Mouse (Mus musculus): ENCODE measurements around the gene Rnf114. TPM values are rescaled to one million over a fixed set of nuclear protein-coding genes. Genes with fewer than 3 reads are reported as not detected.

The Rnf114 gene
- polyA plus RNA-seq, 1 experiment from 2014 or later: 114 TPM

GRCm38 (mm10) chr2:167551342-167551920 lies 59.0 kb downstream of the Rnf114 start:
- ATAC-seq (ENCODE audit: insufficient number of reproducible peaks, low FRiP score, low TSS enrichment, low read depth): no peak
- DNase-seq (ENCODE audit: low spot score): no peak
- no peak overlapping the region for H3K9ac ChIP-seq (ENCODE audit: low read length)
- H3K27ac ChIP-seq (replicated peaks; ENCODE audit: low read depth, low read length): no peak overlapping the region
- H3K4me2 ChIP-seq (ENCODE audit: low read depth, severe bottlenecking): no peak overlapping the region
- H3K4me1 ChIP-seq (ENCODE audit: control insufficient read depth, insufficient read depth, low read length): peaks cover 17% of the 10 kb centered on the region
- no peak overlapping the region for H3K4me3 ChIP-seq (ENCODE audit: low read depth, low read length)
- no peaks in the 10 kb centered on the region for H3K36me3 ChIP-seq (ENCODE audit: control insufficient read depth, insufficient read depth, low read length)
- H3K9me3 ChIP-seq (ENCODE audit: control insufficient read depth, low read length): no peaks in the 10 kb centered on the region
- 82% methylated on average over 8 of the region's 8 CpGs for WGBS
- no peaks in the 10 kb centered on the region for H3K27me3 ChIP-seq (ENCODE audit: control insufficient read depth, insufficient read depth, low read length)

- peaks cover 11% of the 10 kb centered on the region for H3K4me1 ChIP-seq (ENCODE audit: control insufficient read depth, insufficient read depth, low read length)
- no peaks in the 10 kb centered on the region for H3K27me3 ChIP-seq (ENCODE audit: control insufficient read depth, insufficient read depth, low read length)
These were observed 59.8 kb downstream of the Rnf114 start for GRCm38 (mm10) chr2:167552292-167552691.

GRCm38 (mm10) chr2:167552927-167553402 lies 60.5 kb downstream of the Rnf114 start:
- no peak for ATAC-seq (ENCODE audit: insufficient number of reproducible peaks, low FRiP score, low TSS enrichment, low read depth)
- Histone ChIP-seq H3K27me3 (ENCODE audit: control insufficient read depth, insufficient read depth, low read length) (no peaks in the 10 kb centered on the region), H3K27ac (replicated peaks; ENCODE audit: low read depth, low read length) (peak overlapping the region; percentile 49; the same call in 1 of the 2 replicates)

More at GRCm38 (mm10) chr2:167552292-167552691, 59.8 kb downstream of the Rnf114 start:
- Histone ChIP-seq H3K9ac (ENCODE audit: low read length) (no peak overlapping the region), H3K4me2 (ENCODE audit: low read depth, severe bottlenecking) (no peak overlapping the region), H3K36me3 (ENCODE audit: control insufficient read depth, insufficient read depth, low read length) (no peaks in the 10 kb centered on the region), H3K27ac (replicated peaks; ENCODE audit: low read depth, low read length) (no peak overlapping the region; the same call in 1 of the 2 replicates), H3K9me3 (ENCODE audit: control insufficient read depth, low read length) (no peaks in the 10 kb centered on the region), H3K4me3 (ENCODE audit: low read depth, low read length) (no peak overlapping the region)
- no peak for ATAC-seq (ENCODE audit: insufficient number of reproducible peaks, low FRiP score, low TSS enrichment, low read depth)
- no peak for DNase-seq (ENCODE audit: low spot score)
- 85% methylated on average over 4 of the region's 4 CpGs for WGBS

GRCm38 (mm10) chr2:167555766-167556165 lies 63.3 kb downstream of the Rnf114 start:
- Histone ChIP-seq H3K36me3 (ENCODE audit: control insufficient read depth, insufficient read depth, low read length) (no peaks in the 10 kb centered on the region), H3K9me3 (ENCODE audit: control insufficient read depth, low read length) (no peaks in the 10 kb centered on the region), H3K9ac (ENCODE audit: low read length) (no peak overlapping the region), H3K4me1 (ENCODE audit: control insufficient read depth, insufficient read depth, low read length) (peaks cover 27% of the 10 kb centered on the region), H3K4me2 (ENCODE audit: low read depth, severe bottlenecking) (no peak overlapping the region), H3K4me3 (ENCODE audit: low read depth, low read length) (no peak overlapping the region), H3K27me3 (ENCODE audit: control insufficient read depth, insufficient read depth, low read length) (no peaks in the 10 kb centered on the region), H3K27ac (replicated peaks; ENCODE audit: low read depth, low read length) (no peak overlapping the region)
- DNase-seq (ENCODE audit: low spot score): no peak
- 92% methylated on average over 5 of the region's 5 CpGs for WGBS
- ATAC-seq (ENCODE audit: insufficient number of reproducible peaks, low FRiP score, low TSS enrichment, low read depth): no peak

More at GRCm38 (mm10) chr2:167552927-167553402, 60.5 kb downstream of the Rnf114 start:
- H3K4me2 ChIP-seq (ENCODE audit: low read depth, severe bottlenecking): 0 out of 2 replicates have a peak overlapping the region, but pooled peaks have one; percentile 10
- 10% methylated on average over 11 of the region's 11 CpGs for WGBS
- no peak overlapping the region for H3K9ac ChIP-seq (ENCODE audit: low read length)
- no peak overlapping the region for H3K4me3 ChIP-seq (ENCODE audit: low read depth, low read length)
- H3K36me3 ChIP-seq (ENCODE audit: control insufficient read depth, insufficient read depth, low read length): no peaks in the 10 kb centered on the region
- DNase-seq (ENCODE audit: low spot score): peak; percentile 62
- no peaks in the 10 kb centered on the region for H3K9me3 ChIP-seq (ENCODE audit: control insufficient read depth, low read length)
- H3K4me1 ChIP-seq (ENCODE audit: control insufficient read depth, insufficient read depth, low read length): peaks cover 11% of the 10 kb centered on the region

GRCm38 (mm10) chr2:167559413-167559812 lies 67.0 kb downstream of the Rnf114 start:
- DNase-seq (ENCODE audit: low spot score) (peak; percentile 63), ATAC-seq (ENCODE audit: insufficient number of reproducible peaks, low FRiP score, low TSS enrichment, low read depth) (no peak)
- no peak overlapping the region for H3K4me3 ChIP-seq (ENCODE audit: low read depth, low read length)
- no peaks in the 10 kb centered on the region for H3K36me3 ChIP-seq (ENCODE audit: control insufficient read depth, insufficient read depth, low read length)
- peak overlapping the region; percentile 55 for H3K27ac ChIP-seq (replicated peaks; ENCODE audit: low read depth, low read length)
- 9% methylated on average over 27 of the region's 27 CpGs for WGBS
- peak overlapping the region; percentile 26 for H3K4me2 ChIP-seq (ENCODE audit: low read depth, severe bottlenecking)
- H3K4me1 ChIP-seq (ENCODE audit: control insufficient read depth, insufficient read depth, low read length): peaks cover 46% of the 10 kb centered on the region
- no peaks in the 10 kb centered on the region for H3K27me3 ChIP-seq (ENCODE audit: control insufficient read depth, insufficient read depth, low read length)
- H3K9ac ChIP-seq (ENCODE audit: low read length): peak overlapping the region; percentile 38
- no peaks in the 10 kb centered on the region for H3K9me3 ChIP-seq (ENCODE audit: control insufficient read depth, low read length)

- peak overlapping the region; percentile 92 for H3K27ac ChIP-seq (replicated peaks; ENCODE audit: low read depth, low read length)
- H3K4me3 ChIP-seq (ENCODE audit: low read depth, low read length): no peak overlapping the region
- WGBS: 12% methylated on average over 8 of the region's 8 CpGs
- ATAC-seq (ENCODE audit: insufficient number of reproducible peaks, low FRiP score, low TSS enrichment, low read depth) (no peak), DNase-seq (ENCODE audit: low spot score) (peak; percentile 67)
- no peaks in the 10 kb centered on the region for H3K27me3 ChIP-seq (ENCODE audit: control insufficient read depth, insufficient read depth, low read length)
- no peaks in the 10 kb centered on the region for H3K9me3 ChIP-seq (ENCODE audit: control insufficient read depth, low read length)
- H3K36me3 ChIP-seq (ENCODE audit: control insufficient read depth, insufficient read depth, low read length): no peaks in the 10 kb centered on the region
- no peak overlapping the region for H3K4me2 ChIP-seq (ENCODE audit: low read depth, severe bottlenecking)
- H3K4me1 ChIP-seq (ENCODE audit: control insufficient read depth, insufficient read depth, low read length): peaks cover 62% of the 10 kb centered on the region
- peak overlapping the region; percentile 12; the same call in 1 of the 2 replicates for H3K9ac ChIP-seq (ENCODE audit: low read length)
These were observed 69.7 kb downstream of the Rnf114 start for GRCm38 (mm10) chr2:167562101-167562500.

- no peak overlapping the region for H3K4me3 ChIP-seq (ENCODE audit: low read depth, low read length)
- no peaks in the 10 kb centered on the region for H3K9me3 ChIP-seq (ENCODE audit: control insufficient read depth, low read length)
- no peaks in the 10 kb centered on the region for H3K27me3 ChIP-seq (ENCODE audit: control insufficient read depth, insufficient read depth, low read length)
- peaks cover 62% of the 10 kb centered on the region for H3K4me1 ChIP-seq (ENCODE audit: control insufficient read depth, insufficient read depth, low read length)
- 38% methylated on average over 5 of the region's 5 CpGs for WGBS
- ATAC-seq (ENCODE audit: insufficient number of reproducible peaks, low FRiP score, low TSS enrichment, low read depth) (no peak; the same call in 1 of the 2 replicates), DNase-seq (ENCODE audit: low spot score) (peak; percentile 57)
- H3K36me3 ChIP-seq (ENCODE audit: control insufficient read depth, insufficient read depth, low read length): no peaks in the 10 kb centered on the region
- H3K9ac ChIP-seq (ENCODE audit: low read length): no peak overlapping the region
- H3K27ac ChIP-seq (replicated peaks; ENCODE audit: low read depth, low read length): peak overlapping the region; percentile 92
- no peak overlapping the region for H3K4me2 ChIP-seq (ENCODE audit: low read depth, severe bottlenecking)
These were observed 70.6 kb downstream of the Rnf114 start for GRCm38 (mm10) chr2:167563035-167563434.

- Histone ChIP-seq H3K4me1 (ENCODE audit: control insufficient read depth, insufficient read depth, low read length) (peaks cover 62% of the 10 kb centered on the region), H3K4me3 (ENCODE audit: low read depth, low read length) (no peak overlapping the region), H3K9ac (ENCODE audit: low read length) (no peak overlapping the region), H3K9me3 (ENCODE audit: control insufficient read depth, low read length) (no peaks in the 10 kb centered on the region), H3K27ac (replicated peaks; ENCODE audit: low read depth, low read length) (peak overlapping the region; percentile 92), H3K36me3 (ENCODE audit: control insufficient read depth, insufficient read depth, low read length) (no peaks in the 10 kb centered on the region), H3K27me3 (ENCODE audit: control insufficient read depth, insufficient read depth, low read length) (no peaks in the 10 kb centered on the region), H3K4me2 (ENCODE audit: low read depth, severe bottlenecking) (0 out of 2 replicates have a peak overlapping the region, but pooled peaks have one; percentile 7)
- DNase-seq (ENCODE audit: low spot score) (peak; percentile 90), ATAC-seq (ENCODE audit: insufficient number of reproducible peaks, low FRiP score, low TSS enrichment, low read depth) (peak; percentile 74)
- 4% methylated on average over 12 of the region's 12 CpGs for WGBS
These were observed 71.3 kb downstream of the Rnf114 start for GRCm38 (mm10) chr2:167563703-167564102.

Data from limb, embryonic 11.5 days (tissue).